Mouse (Mus musculus) adrenal gland, postnatal 10 days (tissue): ENCODE measurements around the gene Gm12258. TPM values are rescaled to one million over a fixed set of nuclear protein-coding genes. Genes with fewer than 3 reads are reported as not detected.
A peak's percentile ranks its signal among the peaks of the same experiment; 100 is the strongest.

Experiments
- DNase-seq: peaks from one replicate; pipeline ENCODE4 v3.0.0; 2021; ENCODE audit warnings: mixed read lengths
- total RNA-seq, 2 experiments: library from RNA; stranded (reverse); gene quantifications; 2 replicates each; pipeline ENCODE4 v1.2.3; 2021

Gm12258 gene
- total RNA-seq, 2 experiments from 2014 or later = 3.5 to 7.5 TPM

- no peak for DNase-seq
Measured at GRCm38 (mm10) chr11:58901080-58901479, 54.1 kb downstream of the Gm12258 start.

GRCm38 (mm10) chr11:58903511-58904409 is 56.8 kb downstream of the Gm12258 start, which contains the start of gene Zfp39:
Gene Zfp39, minus strand, starts transcription at chr11:58904225.
- peak; percentile 98 for DNase-seq

GRCm38 (mm10) chr11:58904410-58904718 is 57.4 kb downstream of the Gm12258 start:
- no peak for DNase-seq

DNA sequence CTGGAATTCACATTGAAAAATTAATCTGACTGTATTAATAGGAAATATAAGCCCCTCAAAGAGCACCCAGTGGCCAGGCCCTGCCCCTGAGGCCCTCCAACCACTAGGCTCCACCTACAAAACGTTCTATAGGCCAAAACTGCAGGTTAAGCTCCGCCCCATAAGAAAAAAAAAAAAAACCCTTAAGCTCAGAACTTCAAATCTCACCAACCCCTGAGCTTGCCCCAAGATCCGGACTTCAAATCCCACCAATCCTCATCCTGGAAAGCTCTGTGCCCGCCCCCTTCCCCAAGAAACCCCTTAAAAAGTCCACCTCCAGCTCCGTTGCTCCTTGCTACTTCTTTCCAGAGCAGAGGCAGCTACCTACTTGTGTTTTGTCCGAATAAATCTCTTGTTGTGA is 57.9 kb downstream of the Gm12258 start:
- DNase-seq = no peak

Other genes starting within 250 kb of the Gm12258 start
- not detected for gene 2210407C18Rik, start 231.1 kb upstream of the Gm12258 start, total RNA-seq
- not detected for gene Olfr323, start 216.7 kb upstream of the Gm12258 start, total RNA-seq
- gene Trim58, start 206.7 kb upstream of the Gm12258 start, total RNA-seq = under 1 TPM; 0.36 to 1.00 TPM
- not detected for gene Olfr322, start 188.4 kb upstream of the Gm12258 start, total RNA-seq
- gene Olfr320, start 166.1 kb upstream of the Gm12258 start, total RNA-seq = not detected
- not detected for gene Olfr319, start 148.0 kb upstream of the Gm12258 start, total RNA-seq
- gene Olfr318, start 123.1 kb upstream of the Gm12258 start, total RNA-seq = not detected
- not detected for gene Olfr317, start 107.9 kb upstream of the Gm12258 start, total RNA-seq
- not detected for gene Olfr316, start 94.4 kb upstream of the Gm12258 start, total RNA-seq
- not detected for gene Olfr315, start 74.0 kb upstream of the Gm12258 start, total RNA-seq
- not detected for gene Olfr314, start 64.2 kb upstream of the Gm12258 start, total RNA-seq
- 1 to 10 TPM; 2.5 to 3.3 TPM for gene Fam183b, start 45.2 kb upstream of the Gm12258 start, total RNA-seq
- gene Olfr313, start 32.2 kb upstream of the Gm12258 start, total RNA-seq = not detected
- not detected for gene Olfr312, start 17.9 kb upstream of the Gm12258 start, total RNA-seq
- gene Olfr311, start 7.9 kb upstream of the Gm12258 start, total RNA-seq = not detected
- 1 to 10 TPM; 5.5 to 8.2 TPM for gene 2810021J22Rik, start 20.1 kb downstream of the Gm12258 start, total RNA-seq
- gene Zfp39, start 57.1 kb downstream of the Gm12258 start, total RNA-seq = 1 to 10 TPM; 4.7 to 6.7 TPM
- 1 to 10 TPM; 1.2 to 2.1 TPM for gene Btnl10, start 70.8 kb downstream of the Gm12258 start, total RNA-seq
- 100 to 1,000 TPM; 154 to 156 TPM for gene Rnf187, start 91.8 kb downstream of the Gm12258 start, total RNA-seq
- gene Hist3h2ba, start 101.8 kb downstream of the Gm12258 start, total RNA-seq = 10 to 100 TPM; 23.0 to 32.1 TPM
- 10 to 100 TPM; 30.8 to 37.5 TPM for gene Hist3h2a, start 107.5 kb downstream of the Gm12258 start, total RNA-seq
- under 1 TPM; 0.09 TPM for gene Trim17, start 107.5 kb downstream of the Gm12258 start, total RNA-seq
- 10 to 100 TPM; 19.7 to 24.3 TPM for gene Trim11, start 130.9 kb downstream of the Gm12258 start, total RNA-seq